Mouse (Mus musculus): Measurements from ENCODE around the gene Acot7.

The Acot7 gene

DNA sequence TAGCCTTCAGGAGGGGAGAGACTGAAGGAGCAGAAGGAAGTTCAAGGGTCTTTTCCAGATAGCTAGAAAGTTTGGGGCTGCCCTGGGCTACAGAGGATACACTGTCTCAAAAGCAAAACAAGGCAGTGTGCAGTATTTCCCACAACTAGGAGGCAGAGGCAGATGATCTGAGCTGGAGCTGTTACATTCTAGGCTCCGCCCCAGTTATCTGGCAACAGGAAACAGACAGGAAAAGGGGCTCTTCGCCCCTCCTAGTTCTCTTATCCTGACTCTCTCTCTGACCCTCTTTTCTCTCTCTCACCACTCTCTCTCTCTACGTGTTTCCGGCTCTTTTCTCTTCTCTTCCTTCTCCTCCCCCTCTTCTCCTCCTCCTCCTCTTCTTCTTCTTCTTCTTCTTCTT is 118.0 kb downstream of the Acot7 start:
- no peak for DNase-seq (ENCODE audit: low read depth, low spot score)

DNA sequence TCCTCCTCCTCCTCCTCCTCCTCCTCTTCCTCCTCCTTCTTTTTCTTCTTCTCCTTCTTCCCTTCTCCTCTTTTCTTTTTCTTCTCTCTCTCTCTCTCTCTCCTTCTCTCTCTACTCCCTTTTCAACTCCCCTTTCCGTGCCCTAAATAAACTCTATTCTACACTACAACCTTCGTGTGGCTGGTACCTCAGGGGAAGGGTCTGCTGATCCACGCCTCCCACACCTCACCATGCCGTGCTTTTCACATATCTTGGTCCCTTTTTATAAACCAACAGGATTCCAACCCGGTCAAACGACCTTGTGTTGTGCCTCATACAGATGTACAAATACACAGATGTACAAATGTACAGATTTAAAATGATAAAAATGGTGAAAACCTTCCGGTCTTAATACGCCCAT is 118.4 kb downstream of the Acot7 start:
- no peak for DNase-seq (ENCODE audit: low read depth, low spot score)

DNA sequence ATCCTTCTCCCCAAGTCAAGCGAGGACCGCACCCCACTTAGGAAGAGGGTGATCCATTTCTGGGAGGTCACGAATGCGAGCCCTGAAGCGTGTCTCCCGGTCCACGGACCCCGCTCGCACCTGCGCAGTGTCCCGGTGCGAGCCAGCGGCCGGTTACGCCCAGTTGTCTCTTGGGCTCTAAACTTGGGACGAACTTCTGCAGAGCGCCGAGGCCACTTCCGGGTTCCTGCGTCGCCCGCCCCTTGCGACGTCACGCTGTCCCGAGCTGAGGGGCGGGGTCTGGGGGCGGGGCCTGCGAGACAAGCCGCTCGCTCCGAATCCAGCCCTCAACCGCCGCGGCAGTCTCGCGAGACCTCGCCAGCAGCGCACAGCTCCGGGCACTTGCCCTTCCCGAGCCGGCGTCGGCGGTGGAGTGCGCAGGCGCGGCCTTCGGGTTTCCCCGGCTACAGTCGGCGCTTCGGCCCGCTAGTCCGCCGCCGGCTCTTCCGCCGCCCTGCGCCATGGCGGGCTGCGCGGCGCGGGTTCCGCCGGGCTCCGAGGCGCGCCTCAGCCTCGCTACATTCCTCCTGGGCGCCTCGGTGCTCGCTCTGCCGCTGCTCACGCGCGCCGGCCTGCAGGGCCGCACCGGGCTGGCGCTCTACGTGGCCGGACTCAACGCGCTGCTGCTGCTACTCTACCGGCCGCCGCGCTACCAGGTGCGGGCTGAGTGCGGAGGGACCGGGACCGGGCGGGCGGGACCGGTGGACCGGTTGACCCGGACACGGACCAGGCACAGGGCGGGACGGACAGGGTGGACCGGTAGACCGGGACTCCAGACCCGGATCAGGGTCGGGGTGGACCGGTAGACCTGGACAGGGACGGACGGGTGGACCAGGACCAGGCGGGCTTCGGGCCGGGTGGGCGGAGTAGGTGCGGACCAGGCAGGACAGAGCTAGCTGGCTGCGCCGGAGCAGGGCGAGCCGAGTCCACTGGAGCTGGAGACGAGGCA is 119.2 kb downstream of the Acot7 start, which contains the start of gene Icmt:
Gene Icmt, plus strand, starts transcription at position 354 of the 988 bp plus-strand sequence.
- DNase-seq (ENCODE audit: low read depth, low spot score), result peak; percentile 95

DNA sequence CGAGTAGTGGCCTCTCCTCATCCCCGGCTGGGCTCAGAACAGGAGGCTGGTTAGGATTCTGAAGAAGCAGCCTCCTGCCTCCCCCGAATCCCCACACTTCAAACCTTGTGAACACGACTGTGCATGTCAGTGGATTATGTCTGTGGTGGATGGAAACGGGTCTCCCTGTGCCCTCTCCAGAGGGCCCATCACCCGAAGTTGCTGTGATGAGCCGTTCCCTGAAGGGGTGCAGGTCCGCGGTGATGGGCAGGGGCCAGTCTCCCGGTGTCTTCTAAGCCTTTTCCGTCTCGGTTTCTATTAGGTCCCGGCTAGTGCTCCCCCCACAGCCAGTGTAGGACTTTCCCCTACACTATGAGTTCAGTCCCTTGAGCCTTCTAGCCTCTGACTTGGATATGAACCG is 120.9 kb downstream of the Acot7 start:
- no peak for DNase-seq (ENCODE audit: low read depth, low spot score)

DNA sequence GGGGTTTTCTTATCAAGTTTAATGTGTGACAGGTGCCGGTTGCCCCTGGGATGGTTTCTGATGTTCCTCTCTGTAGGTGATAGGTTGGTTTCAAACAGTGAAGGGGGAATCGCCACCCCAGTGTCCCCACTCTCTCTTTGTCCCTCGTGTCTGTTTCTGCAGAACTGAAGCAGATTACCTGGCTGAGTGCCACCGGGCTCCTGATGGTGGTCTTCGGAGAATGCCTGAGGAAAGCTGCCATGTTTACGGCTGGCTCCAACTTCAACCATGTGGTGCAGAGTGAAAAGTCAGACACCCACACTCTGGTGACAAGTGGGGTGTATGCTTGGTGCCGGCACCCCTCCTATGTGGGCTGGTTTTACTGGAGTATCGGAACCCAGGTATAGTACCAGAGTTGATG is 122.4 kb downstream of the Acot7 start:
- DNase-seq (ENCODE audit: low read depth, low spot score), result no peak

DNA sequence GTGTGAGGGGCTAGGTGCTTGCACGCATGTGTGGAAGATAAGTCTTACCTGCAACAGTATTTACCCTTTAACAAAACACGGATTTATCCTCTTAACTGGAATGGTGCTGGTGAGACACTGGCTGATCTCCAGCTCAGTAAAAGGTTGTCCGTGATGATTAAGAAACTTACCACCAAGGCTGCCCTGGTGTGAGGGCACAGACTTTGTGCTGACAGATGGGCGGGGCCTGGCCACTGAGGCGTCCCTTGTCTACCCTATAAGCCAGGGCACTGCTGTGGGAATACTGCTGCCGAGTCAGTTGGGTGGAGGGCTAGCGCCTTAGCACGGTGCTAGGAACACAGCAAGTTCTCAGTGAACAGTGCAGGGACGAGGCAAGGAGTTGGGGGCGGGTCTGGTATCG is 124.1 kb downstream of the Acot7 start:
- DNase-seq (ENCODE audit: low read depth, low spot score), result no peak

DNA sequence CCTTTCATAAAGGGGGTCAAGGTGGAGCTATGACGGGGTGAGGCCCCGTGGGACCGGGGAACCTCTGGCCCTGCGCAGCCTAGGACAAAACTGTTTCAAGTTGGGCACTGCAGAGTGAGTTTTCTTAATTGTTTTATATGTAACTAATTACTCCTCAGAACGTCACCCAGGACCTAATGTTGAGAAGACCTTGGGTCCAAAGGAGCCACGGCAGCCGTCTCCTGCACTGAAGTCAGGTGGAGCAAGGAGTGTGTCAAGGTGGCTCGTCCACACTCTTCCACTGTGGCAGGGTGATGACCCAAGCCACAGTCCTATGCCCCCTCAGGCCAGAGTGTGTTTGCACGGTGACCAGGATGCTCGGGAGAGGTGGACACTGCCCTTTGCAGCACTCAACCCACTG is 125.2 kb downstream of the Acot7 start:
- DNase-seq (ENCODE audit: low read depth, low spot score), result no peak

DNA sequence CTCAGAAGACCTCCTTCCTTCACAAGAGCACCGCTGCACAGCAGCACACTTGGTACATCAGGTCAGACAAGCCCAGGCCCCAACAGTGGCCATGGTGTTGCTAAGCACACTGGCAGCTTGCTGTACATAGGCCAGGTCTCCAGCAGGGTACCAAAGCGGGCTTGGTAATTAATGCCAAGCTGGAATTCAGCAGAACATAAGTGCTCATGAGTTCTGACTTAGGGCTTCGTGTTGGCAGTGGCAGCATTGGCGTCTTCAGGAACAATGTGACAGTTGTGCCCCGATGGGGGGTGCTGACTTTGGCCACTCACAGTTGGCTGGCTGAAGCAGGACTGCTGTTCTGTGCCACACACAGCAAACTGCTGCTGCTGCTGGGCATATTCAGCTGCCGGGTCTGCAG is 126.8 kb downstream of the Acot7 start:
- no peak for DNase-seq (ENCODE audit: low read depth, low spot score)

DNA sequence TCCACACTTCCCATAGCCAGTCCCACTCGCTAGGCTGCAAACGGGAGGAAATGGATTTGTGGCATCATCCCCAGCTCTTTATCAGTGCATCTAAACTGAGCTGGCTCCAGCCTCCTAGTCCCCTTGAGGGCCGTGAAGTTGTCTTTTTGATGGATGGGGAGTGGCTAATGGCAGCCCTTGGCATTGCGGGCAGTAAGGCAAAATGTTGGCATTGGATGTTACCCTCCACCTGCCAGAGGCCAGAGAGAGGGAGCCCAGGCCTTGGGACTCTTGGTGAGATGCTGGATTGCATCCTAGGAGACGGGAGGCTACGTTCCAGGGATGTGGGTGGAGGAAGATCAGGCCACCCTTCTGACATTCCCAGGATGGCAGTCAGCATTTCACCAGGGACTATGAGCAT is 128.1 kb downstream of the Acot7 start:
- no peak for DNase-seq (ENCODE audit: low read depth, low spot score)

DNA sequence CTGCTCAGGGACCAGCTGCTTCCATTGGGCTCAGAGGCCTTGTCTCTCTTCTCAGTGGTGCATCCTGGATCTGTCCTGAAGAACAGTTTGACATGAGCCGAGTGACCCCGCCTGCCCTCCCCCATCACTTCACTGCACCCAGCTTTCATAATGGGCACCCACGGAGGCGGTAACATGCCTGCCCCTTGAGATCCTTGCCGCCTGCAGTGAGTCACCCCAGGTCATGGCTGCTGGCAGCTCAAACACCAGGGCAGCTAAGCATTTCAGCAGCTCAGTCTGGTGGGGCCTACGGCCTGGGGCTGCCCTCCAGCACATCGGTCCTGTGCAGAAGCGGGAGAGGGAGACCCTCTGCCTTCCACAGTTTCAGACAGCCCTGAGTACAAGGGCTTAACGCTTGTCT is 129.6 kb downstream of the Acot7 start:
- no peak for DNase-seq (ENCODE audit: low read depth, low spot score)

DNA sequence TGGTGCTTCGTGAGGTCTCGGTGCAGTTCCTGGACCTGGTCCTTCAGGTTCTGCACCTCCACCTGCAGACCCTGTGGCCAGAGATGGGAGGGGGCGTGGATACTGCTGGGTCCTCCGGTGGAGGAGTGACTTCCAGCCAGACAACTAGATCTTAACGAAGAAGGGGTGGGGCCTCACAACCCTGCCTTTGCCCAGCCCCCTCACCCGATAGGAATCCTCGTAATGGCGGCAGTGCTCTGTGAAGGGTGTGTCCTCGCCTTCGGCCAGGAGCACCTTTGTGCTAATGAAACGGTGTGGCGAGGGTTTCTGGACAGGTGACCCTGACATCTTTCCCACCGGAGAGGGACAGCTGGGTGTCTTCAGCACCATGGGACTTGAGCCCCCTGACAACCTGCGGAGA is 134.3 kb downstream of the Acot7 start:
- no peak for DNase-seq (ENCODE audit: low read depth, low spot score)

DNA sequence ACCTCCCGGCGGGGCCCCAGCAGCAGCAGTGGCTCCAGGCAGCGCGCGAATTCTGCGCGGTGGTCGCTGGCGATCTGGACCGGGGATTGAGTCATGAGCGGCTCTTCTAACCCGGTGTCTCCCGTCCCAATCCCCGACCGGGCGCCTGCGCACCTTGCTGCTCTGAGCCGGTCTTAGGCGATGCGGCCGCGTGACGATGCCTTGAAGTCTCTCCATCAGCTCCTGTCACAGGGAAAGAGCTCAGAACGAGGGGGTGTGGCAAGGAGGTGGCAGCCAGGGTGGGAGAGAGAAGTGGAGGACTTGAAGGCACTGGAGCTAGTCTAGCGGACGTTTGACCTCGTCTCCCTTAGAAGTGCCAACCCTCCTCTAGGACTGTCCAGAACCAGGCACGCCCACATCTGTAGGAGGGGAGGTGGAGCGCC is 135.3 kb downstream of the Acot7 start:
- no peak for DNase-seq (ENCODE audit: low read depth, low spot score)

DNA sequence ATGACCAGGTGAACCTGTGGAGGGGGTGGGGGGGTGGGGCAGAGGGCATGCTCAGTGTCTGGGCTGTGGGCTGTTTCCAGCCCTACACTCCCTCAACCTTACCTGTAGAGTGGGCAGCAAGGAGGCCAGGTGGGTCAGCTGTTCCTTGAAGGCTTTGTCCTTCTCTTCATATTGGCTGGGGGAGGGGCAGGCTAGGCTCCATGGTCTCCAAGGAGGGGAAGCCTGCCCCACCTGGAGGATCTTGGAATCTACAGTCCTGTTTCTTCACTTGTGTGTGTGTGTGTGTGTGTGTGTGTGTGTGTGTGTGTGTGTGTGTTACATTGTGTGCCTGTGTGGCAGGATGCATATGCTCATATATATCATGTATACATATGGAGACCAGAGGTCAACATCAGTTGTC is 136.0 kb downstream of the Acot7 start:
- DNase-seq (ENCODE audit: low read depth, low spot score), result no peak

DNA sequence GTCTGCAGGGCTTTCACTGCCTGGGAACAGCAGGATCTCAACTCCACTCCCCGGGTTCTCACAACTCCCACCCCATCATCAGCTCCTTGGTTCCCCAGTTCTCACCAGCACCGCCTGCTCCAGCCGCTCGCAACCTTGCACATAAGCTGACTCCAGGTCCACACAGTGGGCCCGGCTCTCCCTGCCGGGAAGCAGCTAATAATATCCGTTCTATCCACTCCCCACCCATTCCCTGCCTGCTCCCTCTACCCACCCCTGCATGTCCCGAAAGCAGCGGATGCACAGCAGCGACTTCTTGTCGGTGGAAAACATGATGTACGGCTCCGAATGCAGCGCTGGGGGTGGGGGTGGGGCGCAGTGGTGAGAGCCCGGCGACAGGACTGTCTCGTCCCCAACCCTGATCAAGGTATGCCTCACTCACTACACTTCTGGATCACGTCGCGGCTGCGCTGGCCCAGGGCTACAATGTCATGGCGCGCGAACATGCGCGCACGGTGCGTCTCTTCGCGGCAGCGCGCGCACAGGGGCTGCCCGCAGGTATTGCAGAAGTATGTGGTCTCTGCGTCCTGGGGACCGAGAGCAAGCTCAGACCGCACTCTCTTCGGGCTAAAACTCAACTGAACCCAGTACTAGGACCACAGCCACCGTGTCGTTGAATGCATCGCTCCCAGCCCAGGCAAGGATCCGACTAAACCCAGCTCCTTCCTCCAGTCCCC is 137.7 kb downstream of the Acot7 start:
- no peak for DNase-seq (ENCODE audit: low read depth, low spot score)

DNA sequence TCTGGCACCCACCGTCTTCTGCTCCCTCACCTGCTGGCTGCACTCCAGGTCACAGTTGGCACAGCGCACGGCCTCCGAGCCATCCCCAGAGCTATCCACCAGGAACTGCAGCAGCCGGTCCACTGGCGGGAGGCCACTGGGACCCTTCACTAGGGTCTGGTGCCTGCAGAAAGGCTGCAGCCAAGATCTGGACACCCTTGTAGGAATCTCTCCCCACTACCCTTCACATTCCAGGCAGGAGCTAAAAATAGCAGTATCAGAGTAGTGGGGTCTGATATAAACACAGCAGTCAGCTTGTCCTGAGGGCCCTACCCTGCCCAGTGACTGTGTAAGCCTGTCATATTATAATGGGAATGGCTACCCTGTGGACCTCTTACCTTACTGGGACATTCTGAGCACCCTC is 139.7 kb downstream of the Acot7 start:
- DNase-seq (ENCODE audit: low read depth, low spot score), result no peak

DNA sequence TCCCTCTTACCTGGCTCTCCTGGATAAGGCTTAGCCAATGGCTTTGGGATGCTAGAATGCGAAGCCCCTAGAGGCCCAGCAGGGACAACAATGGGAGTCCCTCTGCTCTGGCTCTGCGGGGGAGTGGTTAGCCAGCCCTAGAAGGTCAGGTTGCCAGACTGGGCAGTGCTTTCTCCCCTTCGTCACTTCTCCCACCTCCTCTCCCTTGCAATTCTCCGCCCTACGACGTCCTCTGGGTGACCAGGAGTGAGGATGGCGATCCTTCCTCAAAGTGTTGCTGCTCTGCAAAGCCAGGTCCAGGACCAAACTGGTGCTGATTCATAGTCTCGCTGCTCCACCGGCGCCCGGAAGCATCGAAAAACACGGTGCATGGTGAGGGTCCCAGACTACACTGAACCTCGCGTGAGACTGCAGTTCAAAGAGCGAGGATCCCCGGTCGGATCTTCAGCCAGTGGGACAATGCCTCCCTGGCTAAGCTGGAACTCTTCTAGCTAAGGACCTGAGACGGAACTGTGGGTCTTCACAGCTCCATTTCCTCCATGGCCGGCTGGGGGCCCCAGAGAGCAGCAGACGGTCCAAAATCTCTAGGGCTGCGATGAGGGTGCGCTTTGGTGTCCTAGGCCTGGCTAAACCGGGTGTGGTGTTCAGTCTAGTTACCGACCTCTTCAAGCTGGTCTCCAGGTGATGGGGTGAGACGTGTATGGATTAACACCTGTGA is 140.7 kb downstream of the Acot7 start, which contains the start of gene Rnf207:
Gene Rnf207, minus strand, starts transcription at position 477 of the 718 bp plus-strand sequence.
- no peak for DNase-seq (ENCODE audit: low read depth, low spot score)

Data from WW6 (cell line).